Mouse (Mus musculus) v-Abl transformed pro-B cells (cell line): Measurements from ENCODE around the gene Gm20388.

Source experiments
- in situ Hi-C, 2 experiments: fragments of 400-800 bp; cut with MboI; formaldehyde crosslinking; loops; one replicate each; pipeline ENCODE4 v1.15.1; 2025; ENCODE audit not compliant: unreplicated experiment in 2 of 2

Gene Gm20388

DNA sequence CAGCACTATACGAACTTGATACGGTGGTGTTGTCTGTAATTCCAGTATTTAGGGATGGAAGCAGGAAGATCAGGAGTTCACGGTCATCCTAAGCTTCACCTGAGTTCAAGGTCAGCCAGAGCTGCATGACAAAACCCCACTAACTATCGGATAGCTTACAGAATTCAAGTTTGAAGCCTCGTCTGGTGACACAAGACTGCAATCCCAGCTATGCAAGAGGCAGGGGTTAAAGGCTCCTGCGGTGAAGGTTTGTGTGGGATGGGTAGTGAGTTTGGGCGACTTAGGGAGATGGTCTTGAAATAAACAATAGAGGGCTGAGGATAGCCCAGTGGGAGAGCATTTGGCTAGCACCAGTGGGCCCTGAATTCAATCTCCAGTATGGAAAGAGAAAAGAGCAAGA is 4287.6 kb downstream of the Gm20388 start:
- in situ Hi-C loops: loop anchor here in 1 of 2 experiments (10.0 kb wide), 1 partner anchor 123 kb away; no protein-coding TSS in a partner anchor

DNA sequence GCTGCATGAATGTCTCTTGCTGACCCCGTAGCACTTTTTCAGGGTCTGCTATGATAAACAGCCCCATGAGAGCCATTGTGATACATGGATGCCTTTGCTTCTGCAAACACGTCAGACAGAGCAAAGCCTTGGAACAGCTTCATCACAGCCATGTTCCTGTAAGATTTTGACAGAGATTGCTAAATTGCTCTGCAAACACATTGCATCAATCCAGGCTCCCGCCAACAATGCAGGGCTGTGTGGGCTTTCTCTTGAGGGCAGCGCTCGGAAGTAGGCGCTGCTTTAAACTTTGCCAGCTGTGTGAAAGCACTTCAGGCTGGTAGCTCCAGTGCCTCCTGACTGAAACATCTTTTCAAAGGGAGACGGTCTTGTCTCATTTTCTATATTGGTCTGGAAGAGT is 4289.8 kb downstream of the Gm20388 start:
- in situ Hi-C loops: no loop called here

DNA sequence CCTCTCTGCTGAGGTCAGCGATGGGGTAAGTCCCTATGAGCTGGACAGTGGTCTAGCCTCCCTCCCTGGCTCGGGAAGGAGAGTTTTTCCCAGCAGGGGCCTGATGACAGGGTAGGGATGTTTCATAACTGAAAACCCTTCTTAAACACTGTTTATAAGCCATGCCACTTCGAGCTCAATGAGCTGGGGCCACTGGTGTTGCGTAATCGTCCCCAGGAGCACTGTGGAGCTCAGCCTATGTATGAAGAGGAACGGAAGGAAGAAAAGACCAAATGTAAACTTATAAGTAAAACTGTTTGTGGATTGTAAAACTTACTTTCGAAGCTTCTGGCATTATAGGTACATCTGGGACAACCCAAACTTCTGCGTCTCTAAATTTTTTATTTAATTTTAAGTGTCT is 4291.1 kb downstream of the Gm20388 start:
- in situ Hi-C loops: no loop called here

DNA sequence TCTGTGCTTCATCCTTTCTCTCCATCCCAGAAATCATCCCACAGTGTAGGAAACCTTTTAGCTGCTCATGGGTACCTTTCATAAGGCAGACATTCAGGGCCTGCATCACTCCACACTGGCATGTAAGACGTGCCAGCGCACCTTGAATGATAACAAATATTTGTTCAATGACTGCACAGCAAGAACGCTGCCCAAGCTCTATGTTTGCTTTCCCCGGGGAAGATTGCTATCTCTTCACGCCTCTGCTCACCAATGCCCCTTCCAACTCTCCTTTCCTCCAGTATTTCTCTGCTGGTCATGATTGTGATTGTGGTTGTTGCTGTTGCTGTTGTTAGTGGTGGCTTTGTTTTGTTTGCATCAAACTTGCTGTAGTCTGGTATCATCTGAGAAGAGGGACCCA is 4292.3 kb downstream of the Gm20388 start:
- in situ Hi-C loops: no loop called here

DNA sequence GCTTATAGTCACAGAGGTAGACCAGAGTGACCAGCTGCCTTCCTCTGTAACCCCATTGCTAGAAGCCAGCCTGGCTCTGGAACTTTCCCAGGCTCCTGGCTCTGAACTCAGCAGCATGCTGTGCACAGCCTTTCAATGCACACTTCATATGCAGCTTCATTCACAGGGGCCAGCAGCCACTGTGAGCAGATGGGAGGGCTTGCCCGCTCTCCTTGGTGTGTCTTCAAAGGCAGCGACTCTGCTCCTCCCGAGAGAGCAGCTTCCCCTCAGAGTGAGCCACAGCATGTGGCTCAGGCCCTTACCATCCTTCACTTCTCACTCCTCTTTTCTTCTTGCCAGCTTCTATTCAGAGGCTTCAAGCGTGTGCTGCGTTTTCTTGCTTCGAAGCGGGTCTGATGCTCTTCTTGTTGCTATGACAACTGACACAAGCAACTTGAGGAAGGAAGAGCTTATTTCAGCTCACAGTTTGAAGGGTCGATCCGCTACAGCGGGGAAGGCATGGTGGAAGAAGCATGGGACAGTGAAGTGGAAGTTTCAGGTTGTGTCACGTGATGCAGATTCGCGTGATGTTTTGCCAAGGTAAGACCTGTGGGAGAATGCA is 4293.5 kb downstream of the Gm20388 start:
- in situ Hi-C loops: no loop called here

DNA sequence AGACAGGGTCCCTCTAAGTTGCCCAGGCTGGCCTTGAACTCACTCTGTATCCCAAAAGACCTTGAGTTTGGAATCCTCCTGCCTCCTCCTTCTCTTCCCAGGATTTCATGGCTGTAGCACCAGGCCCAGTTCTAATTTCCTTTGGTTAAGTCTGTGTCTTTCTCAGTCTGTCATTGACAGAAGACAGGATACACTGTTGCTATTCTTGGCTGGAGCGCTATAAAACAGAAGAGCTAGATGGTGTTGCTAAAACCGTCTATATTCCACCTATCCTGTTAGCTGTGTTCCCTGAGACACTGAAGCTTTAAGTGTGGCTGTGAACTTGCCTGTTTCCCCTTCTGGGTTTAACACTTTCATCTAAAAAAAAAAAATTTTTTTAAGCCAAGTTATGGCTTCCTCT is 4301.5 kb downstream of the Gm20388 start:
- in situ Hi-C loops: loop anchor here in 1 of 2 experiments (10.0 kb wide), 1 partner anchor 157 kb away; no protein-coding TSS in a partner anchor

DNA sequence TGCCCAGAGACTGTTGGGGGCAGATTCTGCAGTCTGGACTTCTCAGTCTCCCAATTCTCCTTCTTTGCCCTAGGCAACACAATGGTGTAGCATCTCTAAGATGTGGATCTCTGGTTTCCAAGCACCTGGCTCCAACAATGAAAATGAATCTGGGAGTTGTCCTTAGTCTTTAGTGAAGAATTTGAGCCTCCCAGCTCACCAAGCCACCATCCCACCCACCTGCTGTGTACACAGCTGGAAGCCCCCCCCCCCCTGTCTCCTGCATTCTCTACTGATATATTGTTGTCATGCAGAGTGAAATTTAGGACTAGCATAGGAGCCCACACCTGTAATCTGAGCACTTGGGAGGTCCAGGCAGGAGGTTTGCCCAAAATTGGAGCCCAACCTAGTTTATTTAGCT is 4306.3 kb downstream of the Gm20388 start:
- in situ Hi-C loops: loop anchor here in 1 of 2 experiments (10.0 kb wide), 1 partner anchor 162 kb away; no protein-coding TSS in a partner anchor

DNA sequence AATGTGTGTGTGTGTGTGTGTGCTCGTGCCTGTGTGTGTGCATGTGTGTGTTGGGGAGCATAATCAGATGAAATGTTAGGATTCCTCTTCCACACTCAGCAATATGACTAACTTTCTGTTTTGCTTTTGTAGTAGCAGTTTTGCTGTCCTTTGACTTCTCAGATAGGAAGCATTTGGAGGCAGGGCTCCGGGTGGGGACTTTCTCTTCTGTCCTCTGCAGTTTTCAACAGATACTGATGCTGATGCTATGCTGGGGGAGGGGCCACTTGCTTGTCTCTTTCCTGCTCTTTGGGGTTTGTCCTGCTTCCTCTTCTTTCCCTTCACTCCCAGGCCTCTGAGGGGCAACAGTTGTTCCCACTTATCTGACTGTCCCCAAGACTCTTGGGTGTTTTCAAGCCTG is 4319.2 kb downstream of the Gm20388 start:
- in situ Hi-C loops: loop anchor here (5.0 to 10.0 kb wide), 5 partner anchors 42 to 205 kb away; partner anchors contain the start of genes Taf5l (in 1 of the 2) and Urb2 (in 1 of the 2)

DNA sequence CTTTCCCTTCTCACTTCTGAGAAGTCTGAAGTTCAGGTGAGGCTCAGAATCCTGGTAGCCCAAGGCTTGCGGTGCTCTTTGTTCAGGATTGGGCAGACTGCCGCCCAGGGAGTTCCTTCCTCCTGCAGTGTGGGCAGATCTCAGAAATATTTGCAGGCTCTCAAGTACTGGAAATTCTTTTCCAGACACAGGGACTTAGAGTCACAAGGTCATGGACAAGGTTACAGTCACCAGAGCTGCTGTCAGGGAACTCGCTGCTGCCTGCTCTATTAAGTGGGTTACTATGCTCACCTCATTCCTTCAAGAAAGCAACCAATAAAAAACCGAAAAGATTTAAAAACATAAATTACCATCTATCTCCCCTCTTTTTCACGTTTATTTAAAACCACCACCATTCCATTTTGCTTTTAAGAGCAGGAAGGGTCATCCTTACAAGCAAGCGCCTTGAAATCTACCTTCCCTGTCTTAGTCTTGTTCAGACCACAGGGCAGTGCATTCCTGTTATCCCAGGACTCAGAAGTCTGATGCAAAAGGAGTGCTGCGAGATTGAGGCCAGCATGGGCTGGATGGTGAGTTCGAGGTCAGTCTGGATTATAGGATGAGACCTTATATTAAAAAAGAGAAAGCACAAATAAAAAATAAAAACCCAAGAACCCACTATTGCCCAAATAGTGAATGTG is 4320.0 kb downstream of the Gm20388 start:
- in situ Hi-C loops: loop anchor here (5.0 to 10.0 kb wide), 4 partner anchors 42 to 206 kb away; partner anchors contain the start of genes Taf5l (in 1 of the 2) and Urb2 (in 1 of the 2)

DNA sequence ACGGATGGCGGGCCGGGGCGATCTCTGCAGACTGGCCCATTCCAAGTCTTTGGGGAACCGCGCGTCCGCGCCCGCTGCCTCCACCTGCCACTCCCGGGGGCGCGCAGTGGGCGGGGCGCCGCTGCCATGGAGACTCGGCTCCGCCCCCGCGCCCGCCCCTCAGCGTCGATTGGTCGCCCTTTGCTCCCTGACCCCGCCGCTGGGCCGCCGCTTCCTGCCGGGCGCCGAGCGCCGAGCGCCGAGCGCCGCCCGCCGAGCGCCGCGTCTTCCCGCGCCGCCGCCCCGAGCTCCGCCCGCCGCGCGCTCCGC is 4320.5 kb downstream of the Gm20388 start, which contains the start of gene Galnt2:
Galnt2 (plus strand) TSS at position 216 of the 309 bp plus-strand sequence.
- in situ Hi-C loops: loop anchor here (5.0 to 10.0 kb wide), 4 partner anchors 41 to 206 kb away; partner anchors contain the start of genes Taf5l (in 1 of the 2) and Urb2 (in 1 of the 2)

DNA sequence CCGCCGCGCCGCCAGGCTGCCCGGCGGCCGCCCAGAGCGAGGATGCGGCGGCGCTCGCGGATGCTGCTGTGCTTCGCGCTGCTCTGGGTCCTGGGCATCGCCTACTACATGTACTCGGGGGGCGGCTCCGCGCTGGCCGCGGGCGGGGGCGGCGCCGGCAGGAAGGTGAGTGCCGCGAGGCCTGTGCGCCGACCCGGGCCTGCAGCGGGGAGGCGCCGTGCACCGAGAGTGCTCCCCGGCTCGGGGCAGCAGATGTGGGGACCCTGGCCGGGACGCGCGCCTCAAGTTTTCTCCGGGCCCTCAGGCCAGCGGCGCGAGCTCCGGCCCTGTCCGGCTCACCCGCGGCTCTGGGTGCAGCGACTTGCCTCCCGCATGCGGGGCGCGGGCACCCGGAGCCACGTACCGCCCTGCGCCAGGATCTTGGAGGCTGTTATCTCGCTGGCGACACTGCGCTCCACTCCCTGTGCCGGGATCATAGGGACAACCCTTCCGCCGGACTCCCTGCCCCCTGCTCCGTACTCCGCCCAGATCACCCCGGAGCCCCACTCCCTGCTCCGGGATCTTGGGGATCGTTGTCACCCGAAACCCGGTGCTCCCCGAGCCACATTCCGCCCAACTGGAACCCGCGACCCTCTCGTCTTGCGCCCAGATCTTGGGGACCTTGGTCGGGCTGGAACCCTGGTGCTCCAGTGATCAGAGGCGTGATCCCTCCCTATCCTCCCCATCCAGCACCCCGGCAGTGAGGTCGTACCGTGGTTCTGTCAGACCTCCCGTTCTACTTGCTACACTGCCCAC is 4321.0 kb downstream of the Gm20388 start:
- in situ Hi-C loops: loop anchor here (5.0 to 10.0 kb wide), 4 partner anchors 41 to 207 kb away; partner anchors contain the start of genes Taf5l (in 1 of the 2) and Urb2 (in 1 of the 2)

DNA sequence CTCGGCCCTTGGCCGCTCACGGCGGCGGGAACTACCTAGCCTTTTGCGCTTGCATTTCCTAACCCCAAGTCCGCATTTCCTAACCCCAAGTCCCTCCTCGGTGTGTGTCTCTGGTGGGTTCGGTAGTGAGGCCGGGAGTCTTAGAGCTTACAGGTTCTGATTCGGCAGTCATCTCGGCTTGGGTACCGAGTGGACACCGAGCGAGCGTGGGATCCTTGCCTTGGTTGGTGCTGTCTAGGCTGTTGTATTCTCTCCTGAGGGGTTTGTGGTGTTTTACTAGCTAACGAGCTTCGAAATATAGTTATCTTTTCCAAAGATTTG is 4321.6 kb downstream of the Gm20388 start:
- in situ Hi-C loops: loop anchor here (5.0 to 10.0 kb wide), 4 partner anchors 40 to 207 kb away; partner anchors contain the start of genes Taf5l (in 1 of the 2) and Urb2 (in 1 of the 2)

DNA sequence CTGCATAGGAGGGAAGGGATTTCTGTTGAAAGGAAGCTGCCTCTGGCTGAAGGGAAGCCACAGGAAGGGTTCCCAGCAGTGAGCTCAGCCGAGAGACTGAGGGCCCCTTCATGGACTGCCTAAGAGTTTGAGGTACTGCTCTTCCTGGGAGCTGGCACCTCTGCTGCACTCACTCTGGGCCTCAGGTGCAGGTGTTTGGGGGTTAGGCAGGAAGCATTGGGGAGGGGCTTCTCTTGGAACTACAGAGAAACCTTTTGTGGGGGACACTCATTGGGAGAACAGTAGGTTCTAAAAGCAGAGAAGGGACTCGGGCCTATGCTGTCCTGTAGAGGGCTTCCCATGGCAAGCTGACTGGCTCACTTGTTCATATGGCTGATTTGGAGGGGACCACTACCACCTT is 4323.9 kb downstream of the Gm20388 start:
- in situ Hi-C loops: loop anchor here (5.0 to 10.0 kb wide), 4 partner anchors 38 to 210 kb away; partner anchors contain the start of genes Taf5l (in 1 of the 2) and Urb2 (in 1 of the 2)

DNA sequence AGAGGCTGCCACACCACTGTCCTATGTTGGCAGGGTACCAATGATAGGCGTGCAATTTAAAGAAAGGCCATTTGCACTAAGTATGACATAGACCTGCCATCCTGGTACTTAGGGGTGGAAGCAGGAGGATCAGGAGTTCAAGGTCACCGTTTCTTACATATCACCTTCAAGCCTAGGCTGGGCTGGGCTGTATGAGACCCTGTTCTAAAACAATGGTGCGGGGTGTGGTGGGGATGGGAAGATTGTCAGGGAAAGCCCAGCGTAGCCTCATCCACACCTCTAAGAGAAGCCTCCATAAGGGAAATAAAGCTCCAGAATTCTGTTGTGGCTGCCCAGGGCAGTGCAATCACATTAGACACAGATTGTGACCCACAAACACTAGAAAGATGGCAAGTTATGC is 4324.9 kb downstream of the Gm20388 start:
- in situ Hi-C loops: loop anchor here in 1 of 2 experiments (10.0 kb wide), 1 partner anchor 211 kb away; the partner anchor contains the start of genes Taf5l and Urb2

DNA sequence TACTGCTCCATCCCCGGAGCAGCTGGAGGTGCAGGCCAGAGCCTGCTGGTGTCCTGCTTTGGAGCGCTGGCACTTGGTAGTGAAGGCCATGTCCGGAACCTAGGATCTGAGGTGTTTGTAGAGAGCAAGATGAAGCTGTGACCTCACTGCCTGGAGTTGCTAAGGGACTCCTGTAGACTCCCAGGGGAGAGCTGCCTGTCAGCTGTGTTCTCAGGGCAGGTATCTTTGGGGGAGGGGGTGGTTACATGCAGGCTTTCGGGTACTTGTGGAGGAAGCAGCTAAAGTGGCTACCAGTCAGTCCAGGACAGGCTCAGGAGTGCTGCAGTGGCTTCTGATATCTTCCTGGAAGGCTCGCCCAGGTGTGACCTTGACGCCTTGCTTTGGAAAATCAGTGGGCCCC is 4328.7 kb downstream of the Gm20388 start:
- in situ Hi-C loops: loop anchor here in 1 of 2 experiments (10.0 kb wide), 1 partner anchor 215 kb away; the partner anchor contains the start of genes Taf5l and Urb2

DNA sequence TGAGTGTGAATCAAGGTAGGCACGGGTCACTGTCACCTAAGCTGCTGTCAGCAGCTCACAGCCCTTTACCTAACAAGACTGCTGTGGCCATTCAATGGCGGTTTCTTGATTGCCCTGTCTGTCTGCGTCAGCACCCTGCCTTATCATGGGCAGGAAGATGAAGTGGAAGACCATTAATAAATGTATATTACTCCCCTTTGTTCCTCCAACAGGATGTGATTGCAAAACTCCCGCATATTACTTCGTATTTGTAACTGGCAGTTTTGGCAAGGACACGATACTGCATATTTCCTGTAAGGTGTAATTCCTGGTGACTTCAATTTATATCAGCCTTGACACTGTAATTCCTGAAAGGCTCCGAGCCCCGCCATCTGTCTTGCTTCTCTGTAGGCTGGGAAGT is 4330.3 kb downstream of the Gm20388 start:
- in situ Hi-C loops: no loop called here

DNA sequence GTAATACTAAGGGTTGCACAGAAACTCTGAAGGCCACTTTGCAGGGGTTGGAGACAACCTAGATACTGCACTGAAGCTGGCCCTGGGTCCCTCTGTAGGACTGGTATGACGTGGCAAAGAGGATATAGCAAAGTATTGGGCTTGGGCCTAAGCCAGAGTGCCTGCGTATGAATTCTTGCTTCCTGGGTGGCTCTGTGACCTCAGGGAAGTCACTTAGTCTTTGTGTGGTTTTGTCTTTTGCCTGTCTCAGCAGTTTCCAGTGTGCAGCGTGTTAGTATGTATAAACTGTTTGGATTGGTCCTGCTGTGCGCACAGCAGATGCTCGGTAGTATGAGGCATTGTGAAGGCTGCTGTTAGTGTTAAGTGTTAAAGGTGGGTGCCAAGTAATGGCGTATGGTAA is 4331.6 kb downstream of the Gm20388 start:
- in situ Hi-C loops: no loop called here

DNA sequence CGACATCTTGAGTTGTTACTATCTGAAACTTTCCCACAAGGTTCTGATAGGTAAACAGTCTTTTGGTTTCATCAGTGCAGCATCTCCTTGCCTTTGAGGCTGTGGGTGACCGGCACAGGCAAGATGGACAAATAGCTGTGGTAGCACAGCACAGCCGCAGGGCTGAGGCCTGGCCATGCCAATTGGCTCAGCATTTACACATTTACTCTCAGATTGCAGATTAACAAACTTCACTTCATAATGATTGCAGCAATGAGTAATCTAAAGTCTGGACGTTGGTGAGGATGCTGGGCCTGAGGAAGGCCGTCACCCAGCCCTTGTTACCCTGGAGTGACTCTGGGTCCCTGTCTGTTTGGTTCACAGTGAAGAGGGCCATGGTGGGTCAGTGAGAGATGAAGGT is 4332.3 kb downstream of the Gm20388 start:
- in situ Hi-C loops: no loop called here

DNA sequence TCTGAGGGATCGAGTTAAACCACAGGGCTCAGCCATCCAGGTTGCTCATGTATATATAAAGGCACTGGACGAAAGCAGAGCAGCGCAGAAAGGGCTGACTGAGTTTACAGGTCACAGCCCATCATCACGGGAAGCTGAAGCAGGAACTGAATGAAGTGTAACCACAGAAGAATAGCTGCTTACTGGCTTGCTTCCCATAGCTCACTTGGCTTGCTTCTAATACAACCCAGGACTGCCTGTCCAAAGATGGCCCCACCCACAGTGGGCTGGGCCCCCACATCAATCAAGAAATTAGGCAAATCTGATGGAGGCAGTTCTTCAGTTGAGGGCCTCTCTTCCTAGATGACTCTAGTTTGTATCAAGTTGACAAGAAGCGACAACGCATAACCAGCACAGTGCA is 4336.9 kb downstream of the Gm20388 start:
- in situ Hi-C loops: no loop called here

DNA sequence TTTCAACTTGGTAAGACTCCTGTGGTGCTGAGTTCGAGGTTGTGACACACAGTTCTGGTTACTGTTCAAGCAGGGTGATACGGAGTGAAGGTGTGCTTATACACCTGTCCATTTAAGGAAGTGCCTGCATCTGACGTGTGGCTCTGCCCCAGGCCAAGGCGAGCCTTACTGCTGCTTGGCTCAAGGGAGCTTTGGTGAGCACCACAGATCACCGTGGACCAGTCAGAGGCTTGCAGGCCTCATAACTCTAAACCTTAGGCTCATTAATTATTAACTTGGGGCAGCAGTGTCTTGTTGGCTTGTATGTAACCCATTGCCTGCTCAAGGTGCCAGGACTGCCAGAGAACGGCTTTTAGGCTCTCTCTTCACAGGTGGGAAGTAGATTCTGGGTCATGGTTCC is 4338.0 kb downstream of the Gm20388 start:
- in situ Hi-C loops: no loop called here

DNA sequence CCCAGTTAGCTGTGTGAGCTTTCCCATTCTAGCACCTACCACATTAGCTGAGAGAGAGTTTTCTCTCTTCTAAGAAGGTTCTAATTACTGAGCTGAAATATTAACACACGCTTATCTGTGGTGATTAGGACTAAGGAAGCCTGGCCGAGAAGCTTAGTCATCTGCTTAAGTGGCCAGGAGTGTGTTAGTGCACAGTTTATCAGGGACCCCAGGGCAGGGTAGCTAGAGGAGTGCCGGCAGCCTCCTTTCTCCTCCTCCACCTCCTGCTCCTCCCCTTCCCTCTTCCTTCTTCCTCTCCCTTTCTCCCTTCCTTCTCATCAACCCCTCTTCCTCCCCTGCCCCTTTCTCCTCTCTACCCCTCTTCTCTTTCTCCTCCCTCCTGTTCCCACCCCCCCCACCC is 4339.6 kb downstream of the Gm20388 start:
- in situ Hi-C loops: loop anchor here in 1 of 2 experiments (25.0 kb wide), 1 partner anchor 662 kb away; no protein-coding TSS in a partner anchor
